ENCODE assay signal across 17 mouse cellular contexts in the genomic region with DNA sequence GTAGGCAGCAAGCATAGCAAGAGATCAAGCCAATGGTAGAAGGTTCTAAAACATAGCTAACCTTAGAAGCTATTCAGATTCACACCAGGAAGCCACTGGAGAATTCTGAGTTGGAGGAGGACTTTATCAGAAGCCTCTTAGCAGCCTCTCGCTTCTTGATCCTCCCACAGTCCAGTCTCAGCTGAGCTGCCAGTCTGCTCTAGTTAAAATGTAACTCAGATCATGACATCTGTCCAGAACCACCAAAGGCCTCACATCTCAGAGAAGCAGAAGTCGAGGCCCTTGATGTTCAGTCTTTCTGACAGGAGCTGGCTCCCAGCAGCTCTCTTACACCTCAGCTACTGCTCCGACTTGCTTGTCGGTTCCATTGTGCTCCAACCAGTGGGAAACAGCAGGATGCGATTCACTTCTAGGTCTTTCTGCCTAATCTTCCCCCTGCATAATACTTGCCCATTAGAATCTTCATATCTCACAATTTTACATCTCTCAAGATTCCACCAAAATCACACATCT.
DNase-seq lines count a peak whose midpoint lies in the region; ATAC-seq lines count a peak whose summit lies in the region.
"Had no signal": no experiment of that assay in that cellular context is flagged by ENCODE, and none has a peak within 500 bp of the region (broad histone marks: within the 10 kb centered on the region; RNA-seq: fewer than 3 reads in every experiment).

No protein-coding gene starts in this region.

- no peaks in the 10 kb centered on the region for H3K4me1 ChIP-seq in liver, embryonic 11.5 days (replicated peaks; ENCODE audit: control insufficient read depth, insufficient read depth, low read length)
- H3K4me1 ChIP-seq: embryonic facial prominence, embryonic 10.5 days; forebrain, embryonic 13.5 days; heart, embryonic 13.5 days; hindbrain, embryonic 12.5 days had no signal

- H3K4me3 ChIP-seq in liver, embryonic 11.5 days (ENCODE audit: low read depth, low read length) = no peak overlapping the region
- H3K4me3 ChIP-seq: embryonic facial prominence, embryonic 10.5 days; forebrain, embryonic 13.5 days; heart, embryonic 13.5 days; hindbrain, embryonic 12.5 days had no signal

- H3K9me3 ChIP-seq in liver, embryonic 11.5 days (ENCODE audit: control insufficient read depth, low read length) = no peaks in the 10 kb centered on the region
- H3K9me3 ChIP-seq: embryonic facial prominence, embryonic 10.5 days; forebrain, embryonic 13.5 days; heart, embryonic 13.5 days; hindbrain, embryonic 12.5 days had no signal

- no peak overlapping the region for H3K4me2 ChIP-seq in liver, embryonic 11.5 days
- H3K4me2 ChIP-seq: forebrain, embryonic 13.5 days; heart, embryonic 13.5 days; hindbrain, embryonic 12.5 days had no signal

- 73% methylated on average over 5 of the region's 5 CpGs for WGBS in liver, embryonic 11.5 days

- no peaks in the 10 kb centered on the region for H3K36me3 ChIP-seq in liver, embryonic 11.5 days (ENCODE audit: control insufficient read depth, insufficient read depth, low read length)
- H3K36me3 ChIP-seq: embryonic facial prominence, embryonic 10.5 days; heart, embryonic 13.5 days; hindbrain, embryonic 12.5 days had no signal

- ATAC-seq in liver, embryonic 11.5 days (replicated peaks; ENCODE audit: low FRiP score) = no peak
- ATAC-seq: forebrain, embryonic 13.5 days; forebrain, postnatal 0 days had no signal

- no peaks in the 10 kb centered on the region for H3K27me3 ChIP-seq in liver, embryonic 11.5 days (replicated peaks; ENCODE audit: control insufficient read depth, insufficient read depth, low read length)
- H3K27me3 ChIP-seq: heart, embryonic 13.5 days; hindbrain, embryonic 12.5 days had no signal

- no peak overlapping the region for H3K9ac ChIP-seq in liver, embryonic 11.5 days (ENCODE audit: low read depth, low read length)
- H3K9ac ChIP-seq: forebrain, embryonic 13.5 days; forebrain, postnatal 0 days; heart, embryonic 13.5 days; hindbrain, embryonic 12.5 days had no signal

- DNase-seq in kidney, adult 11 months = peak; percentile 12
- DNase-seq in kidney, postnatal 4 days = no peak
- DNase-seq in kidney, adult 9 months = peak; percentile 28
- peak; percentile 19 for DNase-seq in kidney, postnatal 14 days
- DNase-seq in liver, embryonic 11.5 days (ENCODE audit: low spot score) = no peak
- DNase-seq in layer of hippocampus, adult 18-20 months (ENCODE audit: low spot score in 2 of 2) = no peak
- DNase-seq in gastrocnemius, adult 8-10 months (ENCODE audit: low spot score in 2 of 2) = no peak
- DNase-seq: adrenal gland, postnatal 14 days; cerebellum, adult 18-20 months; cerebellum, adult 9-11 months; forebrain, postnatal 0 days; gastrocnemius, postnatal 25 days; heart, postnatal 4 days had no signal

- H3K27ac ChIP-seq in liver, embryonic 11.5 days (ENCODE audit: low read depth, low read length) = no peak overlapping the region
- H3K27ac ChIP-seq: embryonic facial prominence, embryonic 10.5 days; forebrain, embryonic 13.5 days; heart, embryonic 13.5 days; hindbrain, embryonic 12.5 days had no signal

Comparison
In these comparisons a context has a peak if more than half of its experiments do, and no peak if none do; other contexts are left out.
1. DNase-seq: peak in kidney, adult 11 months (single experiment), kidney, adult 9 months (single experiment) and kidney, postnatal 14 days (single experiment); none in kidney, postnatal 4 days (0 of 2), liver, embryonic 11.5 days (single experiment), layer of hippocampus, adult 18-20 months (0 of 2) and gastrocnemius, adult 8-10 months (0 of 2).